Mouse (Mus musculus) adrenal gland (tissue): ENCODE results near the gene Mrgprh.

Experiments
- intact Hi-C: fragments of 180-260 bp; cut with DNase I; formaldehyde crosslinking; loops from one replicate; pipeline ENCODE4 v1.15.1; 2025
- long read RNA-seq, 2 experiments: library from polyadenylated mRNA; unstranded; transcript quantifications; one replicate each; pipeline ENCODE4 v2.0.0; 2020; ENCODE audit warnings: borderline replicate concordance in 1 of 2; ENCODE audit not compliant: insufficient replicate concordance in 1 of 2

Gene Mrgprh
- long read RNA-seq, experiment 1: 0 reads
- long read RNA-seq, experiment 2: 0 reads

DNA sequence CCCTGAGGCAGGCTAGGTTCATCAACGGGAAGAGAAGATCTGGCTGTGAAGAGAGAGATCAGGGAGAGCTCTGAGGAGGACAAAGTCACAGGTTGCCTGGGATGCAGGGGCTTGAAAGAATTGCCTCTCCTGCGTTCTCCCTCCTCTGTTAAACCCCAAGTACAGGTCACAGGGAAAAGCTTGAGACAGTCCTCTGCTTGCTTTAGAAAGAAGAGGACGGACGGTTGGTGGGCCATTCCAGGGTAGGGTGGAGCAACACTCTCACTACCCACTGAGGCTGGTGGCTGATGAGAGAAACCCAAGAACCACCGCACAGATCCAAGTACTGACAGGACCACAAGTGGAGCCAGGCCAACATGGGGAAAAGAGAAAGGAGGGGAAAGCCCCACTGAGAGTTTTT is at the start of gene Mrgprh:
TSS of gene Mrgprh (plus strand) at position 301 of the 400 bp plus-strand sequence.
- intact Hi-C loops: loop anchor here (5.0 kb wide), 1 partner anchor 122 kb away; no protein-coding TSS in a partner anchor

DNA sequence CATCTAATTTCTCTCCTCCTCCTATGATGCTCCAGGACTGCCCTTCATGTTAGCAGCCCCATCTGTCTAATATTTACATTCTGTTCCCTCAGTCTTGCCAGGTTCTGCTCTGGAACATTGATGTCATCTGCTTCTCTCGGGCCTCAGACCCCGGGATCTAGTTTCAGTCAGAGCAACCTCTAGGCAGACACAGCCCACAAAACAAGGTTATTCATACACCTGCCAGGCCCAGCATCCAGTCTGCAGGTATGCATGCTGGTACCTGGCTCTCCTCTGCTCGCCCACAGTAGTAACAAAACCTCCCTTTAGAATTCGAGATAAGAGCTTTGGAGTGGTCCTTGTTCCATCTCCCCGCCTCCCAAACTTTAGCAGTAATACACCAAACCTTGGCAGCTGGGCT is 45.5 kb upstream of the Mrgprh start:
- intact Hi-C loops: no loop called here

DNA sequence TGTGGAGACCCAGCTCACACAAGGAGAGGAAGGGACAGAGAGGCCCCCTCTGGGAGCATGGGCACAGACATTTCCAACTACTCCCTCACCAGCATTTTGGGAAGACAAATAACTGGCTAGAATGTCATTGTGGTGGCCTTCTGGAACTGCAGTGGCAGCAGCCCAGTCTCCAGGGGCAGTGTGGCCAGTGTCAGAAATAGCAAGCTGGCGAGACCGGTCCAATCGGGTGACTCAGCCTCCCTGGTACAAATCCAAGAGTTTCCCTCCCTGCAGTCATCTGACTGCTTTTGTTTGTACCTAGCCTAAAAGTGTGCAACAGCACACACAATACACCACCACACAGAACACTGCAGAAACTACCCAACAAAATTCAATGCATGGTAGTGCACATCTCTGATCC is 43.6 kb upstream of the Mrgprh start:
- intact Hi-C loops: no loop called here

DNA sequence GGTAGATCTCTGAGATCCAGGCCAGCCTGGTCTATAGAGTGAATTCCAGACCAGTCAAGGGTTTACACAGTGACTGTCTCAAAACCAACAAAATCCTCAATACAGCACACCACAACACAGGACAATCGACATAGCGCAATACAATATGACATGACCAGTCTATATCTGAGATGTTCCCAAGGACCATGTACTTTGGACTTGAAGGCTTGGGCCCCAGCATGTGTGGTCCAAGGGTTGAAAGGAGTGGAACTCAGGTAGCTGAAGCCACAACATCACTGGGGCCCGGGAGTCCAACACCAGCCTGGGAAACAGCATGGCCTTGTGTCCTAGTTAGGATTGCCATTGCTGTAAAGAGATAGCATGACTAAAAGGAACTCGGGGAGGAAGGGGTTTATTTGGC is 43.2 kb upstream of the Mrgprh start:
- intact Hi-C loops: no loop called here

DNA sequence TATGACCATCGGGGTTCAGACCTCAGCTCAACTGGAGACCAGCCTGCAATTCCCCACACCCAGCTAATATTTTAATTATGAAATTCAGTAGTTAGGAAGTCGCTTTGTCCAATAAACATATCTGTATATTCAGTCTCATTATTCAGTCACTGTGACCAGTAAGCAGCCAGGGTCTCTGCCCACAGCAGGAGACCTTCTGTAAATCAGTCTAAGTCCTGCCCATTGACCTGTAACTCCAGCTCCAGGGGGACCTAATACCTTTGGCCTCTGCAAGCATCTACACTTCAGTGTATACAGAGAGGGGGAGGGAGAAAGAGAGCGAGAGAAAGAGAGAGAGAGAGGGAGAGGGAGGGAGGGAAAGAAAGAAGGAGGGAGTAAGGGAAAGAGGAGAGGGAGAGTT is 41.5 kb upstream of the Mrgprh start:
- intact Hi-C loops: no loop called here

DNA sequence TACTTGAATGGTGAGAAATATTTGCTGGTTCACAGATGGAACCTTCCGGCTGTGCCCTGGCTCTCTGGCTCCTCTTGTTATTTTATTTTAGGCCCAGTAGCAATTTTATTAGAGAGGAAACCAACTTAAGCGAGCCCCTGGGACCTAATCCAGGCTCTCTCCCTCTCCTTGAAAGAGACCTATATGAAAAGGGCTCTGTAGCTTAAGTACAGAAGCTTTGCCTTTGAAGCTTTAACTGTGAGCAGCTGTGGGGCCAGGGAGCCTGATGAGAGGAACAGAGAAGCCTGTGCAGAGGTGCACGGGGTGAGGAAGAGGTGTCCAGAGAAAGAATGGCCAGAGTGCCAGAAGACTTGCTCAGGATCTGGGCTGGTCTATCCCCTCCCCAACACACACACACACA is 41.0 kb upstream of the Mrgprh start:
- intact Hi-C loops: no loop called here

DNA sequence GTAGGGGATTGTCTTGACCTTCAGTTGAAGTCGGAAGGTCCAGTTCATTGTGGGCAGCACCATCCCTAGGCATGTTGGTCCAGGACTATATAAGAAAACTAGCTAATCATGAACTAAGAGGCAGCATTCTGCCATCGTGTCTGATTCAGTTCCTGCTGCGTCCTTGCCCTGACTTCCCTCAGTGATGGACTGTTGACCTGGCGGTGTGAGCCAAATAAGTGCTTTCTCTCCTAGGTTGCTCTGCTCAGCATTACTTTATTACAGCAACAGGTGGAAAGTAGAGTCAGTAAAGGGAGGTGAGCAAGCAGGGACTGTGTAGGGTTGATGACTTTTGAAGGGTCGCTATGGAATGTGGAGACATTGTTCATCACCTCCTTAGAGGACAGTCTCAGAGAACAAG is 40.1 kb upstream of the Mrgprh start:
- intact Hi-C loops: no loop called here

DNA sequence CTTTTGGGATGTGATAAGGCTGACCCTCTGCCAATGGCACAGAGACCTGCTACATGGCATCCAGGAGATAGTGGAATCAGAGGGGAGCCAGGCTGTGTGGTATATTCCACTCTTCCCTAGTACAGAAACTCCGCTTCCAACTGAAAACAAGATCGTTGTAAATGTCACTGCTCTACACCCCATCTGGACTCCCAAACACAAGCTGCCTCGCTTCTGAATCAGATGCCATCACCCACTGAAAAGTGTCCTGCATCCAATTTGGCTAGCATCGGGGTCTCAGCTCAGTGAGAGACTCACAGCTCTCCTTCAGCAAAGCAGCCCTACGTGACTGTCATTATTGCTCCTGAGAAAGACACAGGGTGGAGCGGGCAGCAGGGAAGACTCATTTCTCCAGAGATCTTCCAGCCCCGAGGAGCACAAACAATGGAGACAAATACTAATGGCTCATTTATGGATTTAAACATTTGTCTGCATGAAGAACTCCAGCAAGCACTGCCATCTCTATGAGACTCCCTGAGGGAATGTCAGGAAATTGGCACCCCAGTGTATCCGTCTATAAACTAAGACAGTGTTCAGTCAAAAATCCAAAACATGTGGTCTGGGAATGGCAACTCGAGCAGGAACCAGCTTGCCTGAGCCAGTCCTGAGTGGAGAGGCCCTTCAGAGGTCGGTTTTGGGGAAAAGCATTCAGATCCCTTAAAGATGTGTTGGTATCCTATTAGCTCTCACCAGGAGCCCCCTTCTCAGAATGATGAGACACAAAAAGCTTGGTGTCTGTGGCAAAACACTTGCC is 36.2 kb upstream of the Mrgprh start:
- intact Hi-C loops: no loop called here

DNA sequence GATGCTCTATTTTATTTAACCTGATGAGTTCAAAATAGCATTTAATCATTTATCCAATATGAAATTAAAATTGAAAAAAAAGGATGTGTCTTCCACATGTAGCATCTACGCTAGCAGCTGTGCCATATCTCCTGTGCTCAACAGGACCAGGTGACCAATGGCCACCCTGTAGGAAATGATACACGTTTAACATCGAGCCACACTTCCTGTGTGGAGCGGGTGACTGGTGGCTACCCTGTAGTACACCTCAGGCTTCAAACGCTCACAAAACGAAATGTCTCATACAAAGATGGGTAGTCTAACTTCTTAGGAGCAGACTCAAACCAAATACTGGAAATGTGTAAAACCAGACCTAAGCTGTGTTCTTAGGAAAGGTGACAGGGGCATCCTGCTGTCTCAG is 32.0 kb upstream of the Mrgprh start:
- intact Hi-C loops: no loop called here

DNA sequence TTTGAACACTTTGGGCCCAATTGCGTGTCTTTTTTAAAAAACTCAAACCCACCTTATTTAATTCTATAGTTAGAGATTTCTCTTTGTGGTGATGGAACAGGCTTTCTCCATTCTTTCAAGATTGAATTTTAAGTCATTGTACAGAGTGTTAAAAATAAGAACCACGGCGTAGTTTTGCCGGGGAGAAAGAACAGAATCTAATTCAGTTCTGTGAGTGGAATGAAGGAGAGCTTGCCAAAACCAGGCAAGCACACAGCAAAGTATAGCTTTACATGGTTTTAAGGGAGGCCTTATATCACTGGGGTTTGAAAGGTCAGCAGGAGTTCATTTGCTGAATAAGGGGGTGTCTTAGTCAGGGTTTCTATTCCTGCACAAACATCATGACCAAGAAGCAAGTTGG is 31.3 kb upstream of the Mrgprh start:
- intact Hi-C loops: no loop called here

DNA sequence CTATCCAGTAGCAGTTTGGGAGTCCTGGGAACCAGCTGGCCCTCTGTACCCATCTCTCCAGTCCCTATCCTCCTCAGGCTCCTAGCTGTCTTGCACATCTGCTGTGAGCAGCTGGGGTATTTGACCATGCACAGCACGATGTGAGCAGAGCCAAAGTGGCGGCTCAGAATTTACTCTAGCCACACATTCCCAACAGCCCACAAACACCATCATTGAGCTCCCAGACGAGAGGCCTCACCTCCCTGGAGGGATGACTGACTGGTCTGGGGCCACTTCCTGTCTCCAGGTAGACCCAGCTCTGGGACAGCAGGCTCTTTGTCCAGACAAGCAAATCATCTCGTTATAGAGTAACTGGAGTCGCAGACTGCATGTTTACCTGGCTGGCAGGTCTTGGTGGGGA is 30.0 kb upstream of the Mrgprh start:
- intact Hi-C loops: no loop called here

DNA sequence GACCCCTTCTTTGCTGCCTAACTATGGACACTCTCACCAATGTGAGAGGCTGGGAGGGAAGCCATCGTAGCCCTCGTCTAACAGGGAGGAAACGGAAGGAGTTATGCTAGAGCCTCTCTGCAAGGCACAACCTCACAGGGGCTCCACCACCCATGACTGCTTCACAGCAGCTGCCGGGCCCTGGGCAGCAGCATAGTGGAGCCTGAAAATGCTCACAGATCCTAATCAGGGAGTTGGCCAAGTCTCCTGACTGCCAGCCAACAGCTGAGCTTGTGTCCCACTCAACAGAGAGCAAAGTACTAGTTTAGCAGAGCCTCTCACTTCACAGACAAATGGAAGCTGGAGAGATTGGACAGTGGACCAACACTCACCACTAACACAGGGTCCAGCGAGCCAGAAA is 29.4 kb upstream of the Mrgprh start:
- intact Hi-C loops: no loop called here

DNA sequence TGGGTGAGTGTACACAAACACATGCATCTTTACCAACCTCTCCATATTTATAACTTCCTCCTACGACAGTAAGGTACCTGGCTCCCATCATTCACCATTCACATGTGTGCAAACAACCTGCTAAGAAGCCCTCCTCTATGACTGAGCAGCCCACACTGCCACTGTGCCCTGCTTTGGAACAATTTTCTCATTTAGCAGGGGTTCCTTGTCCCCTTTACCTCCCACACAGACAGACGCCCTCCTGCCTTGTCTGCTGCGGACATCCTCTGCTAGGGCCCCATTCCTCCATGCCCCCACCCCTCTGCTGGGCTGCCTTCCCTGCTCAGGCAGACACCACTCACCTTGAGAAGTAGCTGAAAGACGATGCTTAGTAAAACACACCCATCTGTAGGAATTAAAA is 28.1 kb upstream of the Mrgprh start:
- intact Hi-C loops: no loop called here

DNA sequence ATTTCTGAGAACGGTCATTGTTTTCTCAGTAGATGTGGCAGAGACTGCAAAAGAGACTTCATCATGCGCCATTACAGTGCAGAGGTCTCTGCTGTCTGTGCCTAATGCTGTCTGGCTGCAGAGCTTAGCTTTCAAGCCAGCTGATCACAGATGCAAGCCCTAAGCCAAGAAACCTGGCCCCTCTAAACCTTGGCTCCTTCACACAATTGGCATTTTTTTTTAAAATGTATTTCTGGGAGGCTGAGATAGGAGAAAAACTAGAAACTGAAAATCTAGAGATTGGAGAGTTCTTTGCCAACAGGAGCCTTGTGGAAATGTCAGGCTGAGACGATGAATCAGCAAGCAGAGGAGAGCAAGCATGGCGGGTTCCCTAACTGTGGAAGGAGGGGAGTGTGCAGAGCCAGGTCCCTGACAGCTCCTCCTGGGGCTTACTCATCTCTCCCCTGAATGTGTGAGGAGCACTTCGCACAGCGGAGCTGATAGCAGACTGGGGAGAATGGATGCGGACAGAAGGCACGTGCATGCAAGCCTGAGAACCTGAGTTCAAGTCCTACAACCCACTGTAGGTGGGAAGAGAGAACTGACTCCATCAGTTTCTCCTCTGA is 26.0 kb upstream of the Mrgprh start:
- intact Hi-C loops: no loop called here

DNA sequence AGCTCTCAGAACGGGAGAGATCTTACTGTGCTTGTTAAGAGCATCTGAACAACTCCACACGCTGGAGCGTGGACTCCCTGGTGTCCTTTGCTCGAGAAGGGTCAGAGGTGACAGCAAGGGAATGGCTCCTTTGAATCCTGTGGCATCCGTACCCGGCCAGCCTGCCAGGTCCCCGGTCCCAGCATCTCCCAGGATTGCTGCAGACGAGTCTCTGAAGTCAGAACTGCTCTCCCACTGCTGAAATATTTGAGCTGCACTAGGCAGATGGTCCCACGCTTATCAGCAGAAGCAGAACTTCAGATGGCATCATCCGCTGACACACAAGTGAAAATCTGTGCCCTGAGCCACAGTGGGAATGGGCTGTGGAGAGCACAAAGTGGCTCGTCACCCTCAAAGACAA is 24.1 kb upstream of the Mrgprh start:
- intact Hi-C loops: no loop called here

DNA sequence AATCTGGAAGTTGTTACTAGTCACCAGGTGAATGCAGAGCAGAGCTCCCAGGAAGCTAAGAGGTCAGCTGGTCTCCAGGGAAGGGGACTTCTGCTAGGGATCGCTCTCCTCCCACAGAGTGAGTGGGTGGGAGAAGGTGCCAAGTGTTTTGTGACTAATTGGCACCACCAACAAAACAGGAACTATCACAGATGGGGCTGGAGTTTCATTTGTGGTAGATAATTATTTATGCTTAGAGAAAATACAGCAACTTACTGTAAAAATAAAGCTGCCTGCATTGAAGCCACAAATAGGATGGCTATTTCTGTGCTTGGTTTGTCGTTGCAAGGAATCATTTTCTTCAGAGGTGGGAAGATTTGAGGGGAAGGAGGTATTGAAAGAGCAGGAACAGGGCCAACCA is 22.0 kb upstream of the Mrgprh start:
- intact Hi-C loops: no loop called here

DNA sequence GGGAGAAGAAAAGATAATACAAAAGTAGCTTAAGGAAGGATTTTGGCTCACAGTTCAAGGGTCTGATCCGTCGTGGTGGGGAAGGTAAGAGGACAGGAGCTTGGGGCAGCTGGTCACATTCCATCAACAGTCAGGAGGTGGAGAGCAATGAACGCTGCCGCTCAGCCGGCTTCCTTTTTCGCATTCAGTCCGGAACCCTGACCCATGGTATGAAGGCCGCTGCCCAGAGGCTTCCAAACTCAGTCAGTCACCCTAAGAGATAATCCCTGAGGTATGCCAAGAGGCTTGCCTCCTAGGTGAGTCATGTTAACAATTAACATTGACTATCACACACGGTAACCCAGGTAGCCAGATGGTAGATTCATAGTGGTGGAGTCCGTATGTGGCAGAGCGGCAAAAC is 21.4 kb upstream of the Mrgprh start:
- intact Hi-C loops: no loop called here

DNA sequence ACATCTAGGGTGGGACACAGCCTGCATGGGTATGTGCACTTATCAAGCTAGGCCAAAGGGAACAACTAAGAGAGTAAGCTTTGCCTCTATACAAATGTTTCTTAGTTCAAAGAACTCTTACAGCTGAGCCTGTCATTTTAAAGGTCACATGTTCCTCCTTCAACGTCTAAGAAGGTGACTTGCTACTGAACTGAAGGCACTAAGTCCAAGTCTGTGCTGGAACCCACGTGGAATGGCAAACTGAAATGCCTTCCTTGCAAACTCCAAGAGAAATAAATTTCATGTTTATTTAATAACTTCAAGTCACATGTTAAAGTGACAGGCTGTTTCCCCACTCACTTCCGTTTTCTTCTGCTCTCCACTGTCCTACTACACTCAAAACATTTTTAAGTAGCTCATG is 18.4 kb upstream of the Mrgprh start:
- intact Hi-C loops: no loop called here

DNA sequence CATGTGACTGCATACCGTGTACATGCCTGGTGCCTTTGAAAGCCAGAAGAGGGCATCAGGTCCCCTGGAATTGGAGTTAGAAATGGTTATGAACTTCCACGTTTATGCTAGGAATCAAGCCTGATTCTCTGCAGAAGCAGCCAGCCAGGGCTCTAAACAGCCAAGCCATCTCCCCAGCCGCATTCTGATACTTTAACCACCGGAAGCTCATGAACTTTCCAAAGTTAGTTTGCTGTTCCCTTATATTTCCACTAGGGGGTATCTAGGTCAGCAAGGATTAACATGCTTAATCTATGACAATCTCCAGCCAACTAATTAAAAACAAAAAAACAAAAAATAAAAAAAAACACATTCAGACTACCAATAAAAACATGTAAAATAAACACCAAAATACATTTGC is 17.8 kb upstream of the Mrgprh start:
- intact Hi-C loops: no loop called here

DNA sequence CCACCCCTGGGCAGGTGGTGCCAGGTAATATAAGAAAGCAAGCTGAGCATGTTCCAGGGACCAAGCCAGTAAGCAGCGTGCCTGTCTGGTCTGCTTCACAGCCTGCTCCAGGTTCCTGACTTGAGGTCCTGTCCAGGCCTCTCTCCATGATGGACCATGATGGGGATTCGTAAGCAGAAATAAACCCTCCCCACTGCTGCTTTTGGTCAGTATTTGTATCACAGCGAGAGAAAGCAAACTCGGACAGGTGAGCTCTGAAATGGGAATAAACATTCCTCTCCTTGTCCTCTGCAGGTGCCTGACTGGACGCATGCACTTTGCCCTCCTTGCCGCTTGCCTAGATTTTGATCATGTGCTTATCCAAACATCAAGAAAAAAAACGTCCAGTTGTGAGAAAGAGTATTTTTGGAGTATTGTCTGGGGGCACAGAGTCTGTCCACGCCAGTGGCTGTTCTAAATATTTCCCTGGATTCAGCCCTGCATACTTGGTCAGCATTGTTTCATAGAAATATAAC is 16.8 kb upstream of the Mrgprh start:
- intact Hi-C loops: no loop called here

DNA sequence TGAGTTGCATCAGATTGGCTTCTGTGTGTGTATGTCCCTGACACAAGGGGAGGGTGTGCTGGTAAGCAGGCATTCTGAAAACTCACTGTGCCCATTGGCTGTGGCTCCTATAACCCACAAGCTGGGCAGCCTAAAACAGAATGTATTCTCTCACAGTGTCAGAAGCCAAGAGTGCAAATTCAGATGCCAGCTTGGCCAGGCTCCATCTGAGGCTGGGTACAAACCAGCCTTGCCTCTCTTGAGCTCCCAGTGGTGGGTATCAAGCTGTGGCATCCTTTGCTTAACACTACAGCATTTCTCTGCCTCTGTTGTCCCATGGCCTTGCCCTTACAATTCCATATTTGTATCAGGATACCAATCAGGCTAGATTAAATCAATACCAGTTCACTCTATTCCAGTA is 11.7 kb upstream of the Mrgprh start:
- intact Hi-C loops: no loop called here

DNA sequence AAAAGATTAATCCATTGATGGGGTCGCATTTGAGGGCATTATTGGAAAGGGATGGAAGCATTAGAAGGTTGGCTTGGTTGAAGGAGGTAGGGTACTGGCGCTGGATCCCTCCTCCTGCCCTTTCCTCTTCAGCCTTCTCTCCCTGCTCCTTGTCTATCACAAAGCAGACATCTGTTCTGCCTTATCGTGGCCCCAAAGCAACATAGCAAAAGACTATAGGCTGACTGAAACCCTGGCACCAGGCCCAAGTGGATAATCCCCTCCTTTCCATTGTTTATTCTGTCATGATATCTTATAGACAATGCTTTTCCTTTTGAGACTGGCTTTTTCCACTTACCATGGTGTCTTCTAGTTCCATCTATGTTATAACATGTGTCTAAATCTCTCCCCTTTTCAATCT is 10.4 kb upstream of the Mrgprh start:
- intact Hi-C loops: no loop called here

DNA sequence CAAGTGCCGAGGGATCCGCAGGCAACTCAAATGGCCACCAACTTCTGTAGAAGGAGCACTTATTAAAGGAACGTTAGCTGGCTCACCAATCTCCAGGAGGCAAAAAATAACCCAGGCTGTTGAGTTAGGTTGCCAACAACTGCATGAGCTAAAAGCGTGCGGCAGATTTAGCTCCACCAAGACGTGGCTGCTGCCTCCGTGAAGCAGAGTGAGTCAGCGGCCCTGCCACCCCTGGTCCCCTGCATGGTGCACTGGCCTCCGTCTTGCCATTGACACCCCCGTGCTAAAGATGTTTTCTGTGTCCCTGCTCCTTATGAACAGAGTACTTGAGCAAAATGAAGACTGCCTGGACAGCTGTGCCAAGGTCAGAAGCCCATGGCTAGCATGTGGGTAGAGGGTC is 9.0 kb upstream of the Mrgprh start:
- intact Hi-C loops: no loop called here
